Mouse (Mus musculus) heart, embryonic 12.5 days (tissue): ENCODE measurements around the gene Haghl. TPM values are rescaled to one million over a fixed set of nuclear protein-coding genes. Genes with fewer than 3 reads are reported as not detected.

Experiments used
- ATAC-seq: fragments of 200-750 bp; cut with Nextera tagmentation; 2 replicates; pipeline ENCODE4 v1.8.0; 2017; ENCODE audit warnings: moderate TSS enrichment, moderate library complexity; ENCODE audit not compliant: insufficient number of reproducible peaks, low FRiP score
- H3K27ac ChIP-seq: fragments of 300-500 bp; sonication (generic); 2 replicates; pipeline ENCODE4 v1.5.1; 2016; ENCODE audit warnings: mild to moderate bottlenecking, moderate library complexity; ENCODE audit not compliant: poor library complexity, severe bottlenecking
- H3K27me3 ChIP-seq: fragments of 300-500 bp; sonication (generic); replicated peaks from 2 replicates; pipeline ENCODE4 v1.6.1; 2016; ENCODE audit warnings: mild to moderate bottlenecking, moderate library complexity
- H3K36me3 ChIP-seq: fragments of 300-500 bp; sonication (generic); 2 replicates; pipeline ENCODE4 v1.6.1; 2016; ENCODE audit warnings: mild to moderate bottlenecking, moderate library complexity
- H3K4me1 ChIP-seq: fragments of 300-500 bp; sonication (generic); replicated peaks from 2 replicates; pipeline ENCODE4 v1.6.1; 2016; ENCODE audit warnings: mild to moderate bottlenecking
- H3K4me2 ChIP-seq: fragments of 300-500 bp; sonication (generic); 2 replicates; pipeline ENCODE4 v1.6.1; 2016; ENCODE audit warnings: mild to moderate bottlenecking, moderate library complexity
- H3K4me3 ChIP-seq: fragments of 300-500 bp; sonication (generic); 2 replicates; pipeline ENCODE4 v1.5.1; 2016; ENCODE audit warnings: mild to moderate bottlenecking
- H3K9ac ChIP-seq: fragments of 300-500 bp; sonication (generic); 2 replicates; pipeline ENCODE4 v1.6.1; 2016; ENCODE audit warnings: mild to moderate bottlenecking, moderate library complexity
- H3K9me3 ChIP-seq: fragments of 300-500 bp; sonication (generic); replicated peaks from 2 replicates; pipeline ENCODE4 v1.6.1; 2016; ENCODE audit warnings: mild to moderate bottlenecking, moderate library complexity
- WGBS: fragments of 180-500 bp; shearing (Covaris S2); methylation state at CpG from one replicate; pipeline ENCODE4 v1.1.7; 2016; 5-methylcytosine and 5-hydroxymethylcytosine counted together
- polyA plus RNA-seq: library from polyadenylated mRNA; unstranded; fragments of >200 nt; fragmentation: Nextera tagmentation; extraction: Ambion mirVana; gene quantifications from 2 replicates; pipeline ENCODE4 v1.2.1, GENCODE M21; 2016

Haghl gene
- polyA plus RNA-seq, 1 experiment from 2014 or later = 50.5 TPM

- Histone ChIP-seq H3K4me3 (peak overlapping the region; percentile 75), H3K4me1 (peaks cover 24% of the 10 kb centered on the region), H3K9ac (peak overlapping the region; percentile 90), H3K4me2 (peak overlapping the region; percentile 84), H3K27ac (no peak overlapping the region), H3K36me3 (peaks cover 63% of the 10 kb centered on the region), H3K27me3 (no peaks in the 10 kb centered on the region), H3K9me3 (no peaks in the 10 kb centered on the region)
- WGBS = 80% methylated on average over 15 of the region's 15 CpGs
- no peak for ATAC-seq
Measured at GRCm38 (mm10) chr17:25783861-25784574, 1.5 kb downstream of the Haghl start.

GRCm38 (mm10) chr17:25783086-25783485 lies 2.4 kb downstream of the Haghl start:
- Histone ChIP-seq H3K27ac (no peak overlapping the region), H3K27me3 (no peaks in the 10 kb centered on the region), H3K9me3 (no peaks in the 10 kb centered on the region), H3K9ac (peak overlapping the region; percentile 9; the same call in 1 of the 2 replicates), H3K36me3 (peaks cover 66% of the 10 kb centered on the region), H3K4me1 (peaks cover 24% of the 10 kb centered on the region), H3K4me2 (no peak overlapping the region), H3K4me3 (no peak overlapping the region)
- WGBS = 69% methylated on average over 7 of the region's 7 CpGs
- no peak for ATAC-seq

GRCm38 (mm10) chr17:25781339-25781738 lies 4.1 kb downstream of the Haghl start:
- Histone ChIP-seq H3K4me3 (no peak overlapping the region), H3K4me1 (peaks cover 24% of the 10 kb centered on the region), H3K27me3 (no peaks in the 10 kb centered on the region), H3K36me3 (peaks cover 74% of the 10 kb centered on the region), H3K9me3 (no peaks in the 10 kb centered on the region), H3K4me2 (no peak overlapping the region), H3K27ac (no peak overlapping the region), H3K9ac (no peak overlapping the region)
- ATAC-seq = no peak
- 81% methylated on average over 6 of the region's 6 CpGs for WGBS

- Histone ChIP-seq H3K27me3 (no peaks in the 10 kb centered on the region), H3K36me3 (peaks cover 67% of the 10 kb centered on the region), H3K4me1 (peaks cover 12% of the 10 kb centered on the region), H3K9me3 (no peaks in the 10 kb centered on the region), H3K4me2 (no peak overlapping the region), H3K9ac (no peak overlapping the region), H3K4me3 (no peak overlapping the region), H3K27ac (no peak overlapping the region)
- ATAC-seq = no peak
- 95% methylated on average over 5 of the region's 5 CpGs for WGBS
Measured at GRCm38 (mm10) chr17:25777948-25778347, 7.5 kb downstream of the Haghl start.

GRCm38 (mm10) chr17:25775318-25776062 lies 10.0 kb downstream of the Haghl start:
- 0 out of 2 replicates have a peak, but pooled peaks cover 2% of the 10 kb centered on the region for H3K27me3 ChIP-seq
- no peak overlapping the region for H3K9ac ChIP-seq
- no peak overlapping the region for H3K4me2 ChIP-seq
- H3K36me3 ChIP-seq = peaks cover 43% of the 10 kb centered on the region
- no peak for ATAC-seq
- H3K4me3 ChIP-seq = no peak overlapping the region
- no peaks in the 10 kb centered on the region for H3K9me3 ChIP-seq
- H3K27ac ChIP-seq = no peak overlapping the region
- 75% methylated on average over 10 of the region's 10 CpGs for WGBS
- peaks cover 10% of the 10 kb centered on the region for H3K4me1 ChIP-seq

GRCm38 (mm10) chr17:25773549-25774120 lies 11.8 kb downstream of the Haghl start, which contains the start of gene Narfl:
TSS of gene Narfl (plus strand) at chr17:25773776.
- H3K4me2 ChIP-seq = peak within 1 kb of the TSS; percentile 91
- H3K27ac ChIP-seq = no peak within 1 kb of the TSS
- peaks cover 10% of the 10 kb centered on the region for H3K4me1 ChIP-seq
- ATAC-seq = peak; percentile 90
- under 1% methylated on average over 37 of the region's 37 CpGs for WGBS
- H3K4me3 ChIP-seq = peak within 1 kb of the TSS; percentile 77
- H3K36me3 ChIP-seq = peaks cover 26% of the 10 kb centered on the region
- no peaks in the 10 kb centered on the region for H3K9me3 ChIP-seq
- peaks cover 15% of the 10 kb centered on the region for H3K27me3 ChIP-seq
- H3K9ac ChIP-seq = peak within 1 kb of the TSS; percentile 89

- Histone ChIP-seq H3K9ac (no peak overlapping the region), H3K4me2 (no peak overlapping the region), H3K9me3 (no peaks in the 10 kb centered on the region), H3K4me3 (no peak overlapping the region), H3K36me3 (no peaks in the 10 kb centered on the region), H3K4me1 (peaks cover 4% of the 10 kb centered on the region), H3K27me3 (peaks cover 27% of the 10 kb centered on the region), H3K27ac (no peak overlapping the region)
- 62% methylated on average over 9 of the region's 9 CpGs for WGBS
- ATAC-seq = no peak
Measured at GRCm38 (mm10) chr17:25769331-25769730, 16.1 kb downstream of the Haghl start.

GRCm38 (mm10) chr17:25765886-25766285 lies 19.6 kb downstream of the Haghl start:
- Histone ChIP-seq H3K27ac (no peak overlapping the region), H3K9ac (no peak overlapping the region), H3K27me3 (peaks cover 30% of the 10 kb centered on the region), H3K9me3 (no peaks in the 10 kb centered on the region), H3K36me3 (no peaks in the 10 kb centered on the region), H3K4me3 (no peak overlapping the region), H3K4me1 (no peaks in the 10 kb centered on the region), H3K4me2 (no peak overlapping the region)
- WGBS = 47% methylated on average over 5 of the region's 5 CpGs
- no peak for ATAC-seq

- WGBS = 26% methylated on average over 3 of the region's 3 CpGs
- Histone ChIP-seq H3K9me3 (no peaks in the 10 kb centered on the region), H3K4me2 (no peak overlapping the region), H3K9ac (no peak overlapping the region), H3K4me1 (no peaks in the 10 kb centered on the region), H3K27me3 (peaks cover 15% of the 10 kb centered on the region), H3K36me3 (no peaks in the 10 kb centered on the region), H3K27ac (no peak overlapping the region), H3K4me3 (no peak overlapping the region)
- no peak for ATAC-seq
Measured at GRCm38 (mm10) chr17:25762591-25762990, 22.9 kb downstream of the Haghl start.

GRCm38 (mm10) chr17:25761561-25761970 lies 23.9 kb downstream of the Haghl start:
- Histone ChIP-seq H3K27me3 (peaks cover 7% of the 10 kb centered on the region), H3K36me3 (no peaks in the 10 kb centered on the region), H3K27ac (no peak overlapping the region), H3K4me3 (no peak overlapping the region), H3K9ac (no peak overlapping the region), H3K9me3 (no peaks in the 10 kb centered on the region), H3K4me1 (0 out of 2 replicates have a peak, but pooled peaks cover 5% of the 10 kb centered on the region), H3K4me2 (no peak overlapping the region)
- WGBS = 32% methylated on average over 4 of the region's 4 CpGs
- no peak for ATAC-seq

GRCm38 (mm10) chr17:25760148-25760547 lies 25.3 kb downstream of the Haghl start:
- Histone ChIP-seq H3K9ac (no peak overlapping the region), H3K36me3 (no peaks in the 10 kb centered on the region), H3K27ac (no peak overlapping the region), H3K27me3 (peaks cover 7% of the 10 kb centered on the region), H3K9me3 (no peaks in the 10 kb centered on the region), H3K4me3 (no peak overlapping the region), H3K4me2 (no peak overlapping the region), H3K4me1 (peaks cover 13% of the 10 kb centered on the region; the same call in 1 of the 2 replicates)
- ATAC-seq = no peak
- WGBS = 64% methylated on average over 8 of the region's 8 CpGs
